Mouse (Mus musculus): ENCODE measurements around the gene Gsg1. TPM values are rescaled to one million over a fixed set of nuclear protein-coding genes. Genes with fewer than 3 reads are reported as not detected.

Gsg1 gene
- total and polyA plus RNA-seq, 3 experiments, result not detected

- H3K36me3 ChIP-seq (replicated peaks), result no peaks in the 10 kb centered on the region
- no peak overlapping the region for H3K4me3 ChIP-seq (ENCODE audit: low read depth, low read length)
- no peaks in the 10 kb centered on the region for H3K4me1 ChIP-seq (ENCODE audit: insufficient read depth, low read depth, low read length)
- peaks cover 22% of the 10 kb centered on the region for H3K9me3 ChIP-seq (replicated peaks)
- DNase-seq (ENCODE audit: low spot score) (no peak), ATAC-seq (ENCODE audit: extremely low read depth, insufficient number of reproducible peaks, low FRiP score, poor library complexity, severe bottlenecking) (no peak)
- TF ChIP-seq POLR2AphosphoS5 (IDR thresholded peaks at IDR 0.05; ENCODE audit: insufficient replicate concordance, low read depth, low read length) (no peak), TAL1 (conservative IDR thresholded peaks at IDR 0.05; ENCODE audit: low read depth, low read length) (no peak), GATA2 (IDR thresholded peaks at IDR 0.05; ENCODE audit: borderline replicate concordance, low read depth, low read length) (no peak), GATA1 (IDR thresholded peaks at IDR 0.05; ENCODE audit: borderline replicate concordance, low read length) (no peak), CTCF (IDR thresholded peaks at IDR 0.05; ENCODE audit: low read depth, low read length) (no peak)
- H3K27me3 ChIP-seq (ENCODE audit: insufficient read depth, low read length), result no peaks in the 10 kb centered on the region
Measured at GRCm38 (mm10) chr6:135276474-135277295, 22.5 kb upstream of the Gsg1 start.

GRCm38 (mm10) chr6:135275231-135275630 is 21.1 kb upstream of the Gsg1 start:
- Histone ChIP-seq H3K4me3 (ENCODE audit: low read depth, low read length) (no peak overlapping the region), H3K36me3 (replicated peaks) (no peaks in the 10 kb centered on the region), H3K27me3 (ENCODE audit: insufficient read depth, low read length) (no peaks in the 10 kb centered on the region), H3K4me1 (ENCODE audit: insufficient read depth, low read depth, low read length) (no peaks in the 10 kb centered on the region), H3K9me3 (replicated peaks) (peaks cover 31% of the 10 kb centered on the region)
- ATAC-seq (ENCODE audit: extremely low read depth, insufficient number of reproducible peaks, low FRiP score, poor library complexity, severe bottlenecking) (no peak), DNase-seq (ENCODE audit: low spot score) (no peak)
- TF ChIP-seq POLR2AphosphoS5 (IDR thresholded peaks at IDR 0.05; ENCODE audit: insufficient replicate concordance, low read depth, low read length) (no peak), GATA2 (IDR thresholded peaks at IDR 0.05; ENCODE audit: borderline replicate concordance, low read depth, low read length) (no peak), TAL1 (conservative IDR thresholded peaks at IDR 0.05; ENCODE audit: low read depth, low read length) (no peak), CTCF (IDR thresholded peaks at IDR 0.05; ENCODE audit: low read depth, low read length) (no peak), GATA1 (IDR thresholded peaks at IDR 0.05; ENCODE audit: borderline replicate concordance, low read length) (no peak)

- no peak for DNase-seq (ENCODE audit: low spot score)
- H3K4me1 ChIP-seq (ENCODE audit: insufficient read depth, low read depth, low read length), result no peaks in the 10 kb centered on the region
- H3K27me3 ChIP-seq (ENCODE audit: insufficient read depth, low read length), result no peaks in the 10 kb centered on the region
- ATAC-seq (ENCODE audit: extremely low read depth, insufficient number of reproducible peaks, low FRiP score, poor library complexity, severe bottlenecking), result no peak
- no peak overlapping the region for H3K4me3 ChIP-seq (ENCODE audit: low read depth, low read length)
- H3K36me3 ChIP-seq (replicated peaks), result no peaks in the 10 kb centered on the region
- TF ChIP-seq POLR2AphosphoS5 (IDR thresholded peaks at IDR 0.05; ENCODE audit: insufficient replicate concordance, low read depth, low read length) (no peak), TAL1 (conservative IDR thresholded peaks at IDR 0.05; ENCODE audit: low read depth, low read length) (no peak), CTCF (IDR thresholded peaks at IDR 0.05; ENCODE audit: low read depth, low read length) (no peak), GATA2 (IDR thresholded peaks at IDR 0.05; ENCODE audit: borderline replicate concordance, low read depth, low read length) (no peak), GATA1 (IDR thresholded peaks at IDR 0.05; ENCODE audit: borderline replicate concordance, low read length) (no peak)
- peaks cover 36% of the 10 kb centered on the region for H3K9me3 ChIP-seq (replicated peaks)
Measured at GRCm38 (mm10) chr6:135273066-135273465, 18.9 kb upstream of the Gsg1 start.

- peaks cover 37% of the 10 kb centered on the region for H3K9me3 ChIP-seq (replicated peaks)
- H3K4me3 ChIP-seq (ENCODE audit: low read depth, low read length), result no peak overlapping the region
- H3K4me1 ChIP-seq (ENCODE audit: insufficient read depth, low read depth, low read length), result no peaks in the 10 kb centered on the region
- DNase-seq (ENCODE audit: low spot score) (no peak), ATAC-seq (ENCODE audit: extremely low read depth, insufficient number of reproducible peaks, low FRiP score, poor library complexity, severe bottlenecking) (no peak)
- TF ChIP-seq POLR2AphosphoS5 (IDR thresholded peaks at IDR 0.05; ENCODE audit: insufficient replicate concordance, low read depth, low read length), result no peak
- TF ChIP-seq CTCF (IDR thresholded peaks at IDR 0.05; ENCODE audit: low read depth, low read length), result no peak
- no peak for TF ChIP-seq GATA2 (IDR thresholded peaks at IDR 0.05; ENCODE audit: borderline replicate concordance, low read depth, low read length)
- TF ChIP-seq TAL1 (conservative IDR thresholded peaks at IDR 0.05; ENCODE audit: low read depth, low read length), result no peak
- no peak for TF ChIP-seq GATA1 (IDR thresholded peaks at IDR 0.05; ENCODE audit: borderline replicate concordance, low read length)
- H3K27me3 ChIP-seq (ENCODE audit: insufficient read depth, low read length), result no peaks in the 10 kb centered on the region
- no peaks in the 10 kb centered on the region for H3K36me3 ChIP-seq (replicated peaks)
Measured at GRCm38 (mm10) chr6:135271761-135272160, 17.6 kb upstream of the Gsg1 start.

- no peaks in the 10 kb centered on the region for H3K27me3 ChIP-seq (ENCODE audit: insufficient read depth, low read length)
- no peak for ATAC-seq (ENCODE audit: extremely low read depth, insufficient number of reproducible peaks, low FRiP score, poor library complexity, severe bottlenecking)
- no peak for DNase-seq (ENCODE audit: low spot score)
- H3K4me3 ChIP-seq (ENCODE audit: low read depth, low read length), result no peak overlapping the region
- peaks cover 32% of the 10 kb centered on the region for H3K9me3 ChIP-seq (replicated peaks)
- no peaks in the 10 kb centered on the region for H3K4me1 ChIP-seq (ENCODE audit: insufficient read depth, low read depth, low read length)
- TF ChIP-seq TAL1 (conservative IDR thresholded peaks at IDR 0.05; ENCODE audit: low read depth, low read length) (no peak), GATA1 (IDR thresholded peaks at IDR 0.05; ENCODE audit: borderline replicate concordance, low read length) (no peak), GATA2 (IDR thresholded peaks at IDR 0.05; ENCODE audit: borderline replicate concordance, low read depth, low read length) (no peak), POLR2AphosphoS5 (IDR thresholded peaks at IDR 0.05; ENCODE audit: insufficient replicate concordance, low read depth, low read length) (no peak), CTCF (IDR thresholded peaks at IDR 0.05; ENCODE audit: low read depth, low read length) (no peak)
- H3K36me3 ChIP-seq (replicated peaks), result no peaks in the 10 kb centered on the region
Measured at GRCm38 (mm10) chr6:135269626-135270025, 15.5 kb upstream of the Gsg1 start.

- H3K4me3 ChIP-seq (ENCODE audit: low read depth, low read length), result no peak overlapping the region
- TF ChIP-seq TAL1 (conservative IDR thresholded peaks at IDR 0.05; ENCODE audit: low read depth, low read length) (no peak), CTCF (IDR thresholded peaks at IDR 0.05; ENCODE audit: low read depth, low read length) (no peak), POLR2AphosphoS5 (IDR thresholded peaks at IDR 0.05; ENCODE audit: insufficient replicate concordance, low read depth, low read length) (no peak), GATA2 (IDR thresholded peaks at IDR 0.05; ENCODE audit: borderline replicate concordance, low read depth, low read length) (no peak)
- no peak for ATAC-seq (ENCODE audit: extremely low read depth, insufficient number of reproducible peaks, low FRiP score, poor library complexity, severe bottlenecking)
- no peak for DNase-seq (ENCODE audit: low spot score)
- no peaks in the 10 kb centered on the region for H3K27me3 ChIP-seq (ENCODE audit: insufficient read depth, low read length)
- H3K9me3 ChIP-seq (replicated peaks), result peaks cover 31% of the 10 kb centered on the region; the same call in 1 of the 2 replicates
- no peaks in the 10 kb centered on the region for H3K4me1 ChIP-seq (ENCODE audit: insufficient read depth, low read depth, low read length)
- H3K36me3 ChIP-seq (replicated peaks), result no peaks in the 10 kb centered on the region
Measured at GRCm38 (mm10) chr6:135268392-135268791, 14.2 kb upstream of the Gsg1 start.
